Mouse (Mus musculus) liver, embryonic 14.5 days (tissue): ENCODE measurements around the gene Lgr6.

Source experiments
- CTCF ChIP-seq: IDR thresholded peaks from 2 replicates; pipeline ENCODE4 v1.5.1; 2016; ENCODE audit warnings: antibody characterized with exemption, low read depth, control low read depth
- EP300 ChIP-seq: IDR thresholded peaks from 2 replicates; pipeline ENCODE4 v1.6.1; 2016; ENCODE audit warnings: antibody characterized with exemption, low read depth

- TF ChIP-seq CTCF (no peak), EP300 (no peak)
Measured at GRCm38 (mm10) chr1:135060174-135060573, 44.9 kb downstream of the Lgr6 start.
